Mouse (Mus musculus) megakaryocyte-erythroid progenitor cell, adult 5-6 weeks (primary cell): Measurements from ENCODE around the gene Arpp21. TPM values are rescaled to one million over a fixed set of nuclear protein-coding genes. Genes with fewer than 3 reads are reported as not detected.
"Not testable (repeated sequence)": the region's sequence is repeated elsewhere in the genome, so short reads cannot be mapped to it uniquely, and the experiment has no call there.

ENCODE experiments used
- ATAC-seq: replicated peaks from 2 replicates; pipeline ENCODE4 v1.8.0; 2016; ENCODE audit warnings: mild to moderate bottlenecking, inconsistent platforms; ENCODE audit not compliant: severe bottlenecking, poor library complexity, low FRiP score, low TSS enrichment
- total RNA-seq, 2 experiments: library from RNA; stranded (forward) in 1 of 2; stranded (reverse) in 1 of 2; fragments of 200-1000, 215-1000 nt in 1 of 2; fragments of >200 nt in 1 of 2; fragmentation: Nextera tagmentation in 1 of 2; gene quantifications; 2 replicates each; pipeline ENCODE4 v1.2.3; 2014 to 2017

Arpp21 gene
- total RNA-seq, 2 experiments from 2014 or later: 0.56 to 6.6 TPM

DNA sequence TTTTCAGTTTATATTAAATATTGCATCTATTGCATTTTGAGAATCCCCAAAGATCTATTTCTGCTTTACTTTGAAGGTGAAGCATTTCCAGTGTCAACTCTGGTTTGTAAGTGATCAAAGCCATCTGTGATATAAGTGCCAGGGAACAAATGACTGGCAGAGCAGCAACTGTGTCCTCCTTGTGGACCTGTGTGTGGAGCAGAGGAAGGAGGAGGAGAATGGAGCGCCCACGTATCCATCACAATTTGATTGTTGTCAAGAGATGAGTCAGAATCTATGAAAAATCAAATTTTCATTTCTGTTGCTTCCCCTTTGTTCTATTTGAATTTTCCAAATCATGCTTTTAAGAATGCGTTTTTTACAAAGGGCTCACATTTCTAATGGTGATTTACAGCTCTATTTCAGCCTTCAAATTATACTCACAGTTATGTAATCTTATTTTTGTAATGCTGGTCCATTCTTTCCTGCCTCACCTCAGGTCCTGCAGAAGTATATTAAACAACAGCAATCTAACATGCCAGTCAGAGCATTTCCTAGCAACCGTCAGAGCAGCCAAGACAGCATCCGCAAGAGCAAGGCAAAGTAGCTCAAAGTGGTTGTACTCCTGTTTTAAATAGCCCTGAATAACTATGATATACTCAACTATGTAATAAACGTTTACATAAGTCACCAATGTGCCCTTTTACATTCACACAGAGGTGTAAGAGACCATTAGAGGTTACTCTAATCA, 174.9 kb downstream of the Arpp21 start:
- no peak for ATAC-seq

DNA sequence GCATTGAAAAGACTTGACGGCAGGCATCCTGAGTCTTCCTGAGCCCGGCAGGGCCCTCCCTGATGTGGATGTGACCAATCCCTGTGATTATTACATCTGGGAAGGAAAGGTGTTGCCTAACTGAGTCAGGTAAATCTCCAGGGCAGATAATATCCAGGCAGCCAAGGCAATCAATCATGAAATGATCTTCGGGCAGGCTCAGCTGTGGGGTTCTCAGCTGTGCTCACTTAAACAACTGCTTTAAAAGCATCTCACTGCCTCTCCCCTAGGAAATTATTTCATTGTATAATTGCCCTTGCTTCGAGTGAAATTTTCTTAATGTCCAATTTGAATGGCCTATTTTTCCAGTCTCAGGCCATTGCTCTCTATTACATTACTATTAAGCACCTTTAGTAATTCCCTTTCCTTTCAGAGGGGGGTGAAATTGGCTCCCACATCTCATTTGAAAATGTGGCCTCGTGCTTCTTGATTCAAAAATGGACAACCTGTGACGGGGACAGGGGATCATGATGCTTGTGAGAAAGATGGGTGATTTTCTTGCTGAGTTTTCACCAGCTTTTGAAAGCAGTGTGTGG, 180.8 kb downstream of the Arpp21 start:
- no peak for ATAC-seq

GRCm38 (mm10) chr9:112047903-112048467, 187.8 kb downstream of the Arpp21 start:
- ATAC-seq: no peak

DNA sequence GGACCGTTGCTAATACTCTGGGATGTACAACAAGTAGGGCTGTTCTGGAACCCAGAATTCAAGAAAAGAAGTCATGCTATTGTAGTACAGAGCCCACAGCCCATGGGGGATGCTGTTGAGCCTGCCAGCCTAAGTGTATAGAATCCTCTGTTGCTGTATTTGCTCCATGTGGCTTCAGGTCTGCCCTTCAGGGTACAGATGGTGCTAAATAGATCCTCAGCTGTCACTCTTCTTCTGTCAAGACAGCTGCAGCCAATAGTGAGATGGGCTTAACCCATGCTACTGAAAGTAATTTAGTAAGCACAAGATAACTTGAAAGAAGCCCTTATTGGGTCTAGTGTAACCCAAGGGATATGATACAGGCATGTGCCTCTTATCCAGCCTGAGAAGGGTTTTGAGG, 195.2 kb downstream of the Arpp21 start:
- no peak for ATAC-seq

DNA sequence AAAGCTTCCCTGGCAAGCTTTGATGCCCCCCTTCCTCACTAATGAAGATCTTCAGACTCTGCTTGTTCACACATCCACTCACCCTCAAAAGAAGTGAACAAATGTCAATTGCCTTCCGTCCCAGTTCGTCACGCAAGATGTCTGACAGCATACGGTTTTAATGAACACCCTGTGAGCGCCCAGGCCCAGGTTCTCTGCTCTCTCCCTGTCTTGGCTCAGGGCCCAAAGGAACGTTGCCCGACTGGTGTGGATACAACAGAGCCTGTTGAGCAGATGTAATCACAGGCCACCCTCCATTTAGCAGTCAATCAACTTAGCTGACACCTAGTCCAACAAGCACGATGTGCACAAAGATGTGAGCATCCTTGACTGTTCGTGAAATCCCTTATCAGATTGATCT, 198.0 kb downstream of the Arpp21 start:
- ATAC-seq: no peak

DNA sequence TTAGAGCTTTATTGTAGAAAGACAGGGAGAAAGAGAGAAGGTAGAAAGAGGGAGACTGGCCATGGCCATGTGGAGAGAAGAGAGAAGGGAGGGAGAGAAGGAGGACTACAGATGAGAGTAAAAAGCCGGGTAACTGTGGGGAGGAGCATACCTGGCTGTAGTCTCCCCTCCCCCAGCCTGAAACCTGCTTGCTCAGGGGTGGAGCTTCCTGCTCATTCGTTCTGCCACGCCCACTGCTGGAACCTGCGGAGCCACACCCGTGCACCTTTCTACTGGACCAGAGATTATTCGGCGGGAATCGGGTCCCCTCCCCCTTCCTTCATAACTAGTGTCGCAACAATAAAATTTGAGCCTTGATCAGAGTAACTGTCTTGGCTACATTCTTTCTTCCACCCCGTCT, 201.9 kb downstream of the Arpp21 start:
- ATAC-seq: not testable (repeated sequence)

- no peak for ATAC-seq
These were observed 203.6 kb downstream of the Arpp21 start for GRCm38 (mm10) chr9:112032169-112032568.

DNA sequence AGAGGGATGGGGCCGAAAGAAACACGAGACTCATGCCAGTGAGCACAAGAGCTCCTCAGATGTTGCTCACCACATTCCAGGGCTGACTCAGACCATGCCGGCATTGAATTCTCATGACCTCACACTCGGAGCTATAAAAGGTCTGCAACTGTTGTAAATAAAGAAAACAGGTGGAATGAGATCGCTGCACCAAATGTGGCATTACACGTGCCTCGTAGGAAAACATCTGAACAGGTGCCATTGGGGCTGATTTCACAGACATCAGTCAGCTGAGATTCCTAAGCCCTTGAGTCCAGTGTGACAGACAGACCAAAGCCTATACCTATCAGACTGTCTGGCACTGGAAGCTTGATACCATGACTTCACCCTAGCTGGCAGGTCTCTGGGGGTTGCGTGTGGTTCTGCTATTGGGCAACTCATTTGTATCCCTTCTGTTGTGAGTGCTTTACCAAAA, 212.1 kb downstream of the Arpp21 start:
- no peak for ATAC-seq

GRCm38 (mm10) chr9:112023111-112023510, 212.6 kb downstream of the Arpp21 start:
- no peak for ATAC-seq
